Mouse (Mus musculus) forebrain, embryonic 10.5 days (tissue): ENCODE results near the gene Kit. TPM values are rescaled to one million over a fixed set of nuclear protein-coding genes. Genes with fewer than 3 reads are reported as not detected.

ENCODE experiments used
- DNase-seq: peaks from one replicate; pipeline ENCODE4 v3.0.0-alpha.2; 2017; ENCODE audit warnings: low spot score; ENCODE audit errors: extremely low spot score
- H3K27ac ChIP-seq: fragments of 300-500 bp; sonication (generic); 2 replicates; pipeline ENCODE4 v1.5.1; 2016; ENCODE audit warnings: mild to moderate bottlenecking
- H3K27me3 ChIP-seq: fragments of 300-500 bp; sonication (generic); 2 replicates; pipeline ENCODE4 v1.6.1; 2016; ENCODE audit warnings: mild to moderate bottlenecking; ENCODE audit not compliant: poor library complexity, severe bottlenecking
- H3K36me3 ChIP-seq: fragments of 300-500 bp; sonication (generic); replicated peaks from 2 replicates; pipeline ENCODE4 v1.6.1; 2016; ENCODE audit warnings: mild to moderate bottlenecking, moderate library complexity
- H3K4me1 ChIP-seq: fragments of 300-500 bp; sonication (generic); 2 replicates; pipeline ENCODE4 v1.6.1; 2016
- H3K4me3 ChIP-seq: fragments of 300-500 bp; sonication (generic); 2 replicates; pipeline ENCODE4 v1.5.1; 2016; ENCODE audit warnings: mild to moderate bottlenecking, moderate library complexity
- H3K9me3 ChIP-seq: fragments of 300-500 bp; sonication (generic); 2 replicates; pipeline ENCODE4 v1.6.1; 2016; ENCODE audit warnings: mild to moderate bottlenecking, moderate library complexity
- WGBS: fragments of 180-500 bp; shearing (Covaris S2); methylation state at CpG from one replicate; pipeline ENCODE4 v1.1.7; 2016; 5-methylcytosine and 5-hydroxymethylcytosine counted together
- polyA plus RNA-seq: library from polyadenylated mRNA; unstranded; fragments of >200 nt; fragmentation: Nextera tagmentation; extraction: Ambion mirVana; gene quantifications from 2 replicates; pipeline ENCODE4 v1.2.1, GENCODE M21; 2016

The Kit gene
- polyA plus RNA-seq, 1 experiment from 2014 or later: 20.6 TPM

- H3K27ac ChIP-seq: no peak overlapping the region
- 82% methylated on average over 12 of the region's 12 CpGs for WGBS
Observed at GRCm38 (mm10) chr5:75662466-75662865, 87.8 kb downstream of the Kit start.

GRCm38 (mm10) chr5:75663768-75664167, 89.1 kb downstream of the Kit start:
- peaks cover 12% of the 10 kb centered on the region for H3K4me1 ChIP-seq
- 93% methylated on average over 2 of the region's 2 CpGs for WGBS
- DNase-seq: no peak
- no peak overlapping the region for H3K4me3 ChIP-seq
- no peaks in the 10 kb centered on the region for H3K36me3 ChIP-seq
- 0 out of 2 replicates have a peak, but pooled peaks cover 3% of the 10 kb centered on the region for H3K9me3 ChIP-seq
- H3K27me3 ChIP-seq: no peaks in the 10 kb centered on the region
- H3K27ac ChIP-seq: no peak overlapping the region

More at GRCm38 (mm10) chr5:75662466-75662865, 87.8 kb downstream of the Kit start:
- DNase-seq: no peak
- Histone ChIP-seq H3K4me3 (no peak overlapping the region), H3K36me3 (no peaks in the 10 kb centered on the region), H3K4me1 (peaks cover 6% of the 10 kb centered on the region; the same call in 1 of the 2 replicates), H3K27me3 (no peaks in the 10 kb centered on the region), H3K9me3 (0 out of 2 replicates have a peak, but pooled peaks cover 3% of the 10 kb centered on the region)

GRCm38 (mm10) chr5:75667083-75667482, 92.4 kb downstream of the Kit start:
- H3K36me3 ChIP-seq: no peaks in the 10 kb centered on the region
- H3K27me3 ChIP-seq: no peaks in the 10 kb centered on the region
- no peak overlapping the region for H3K4me3 ChIP-seq
- no peak for DNase-seq
- H3K9me3 ChIP-seq: no peaks in the 10 kb centered on the region; the same call in 1 of the 2 replicates
- no peak overlapping the region for H3K27ac ChIP-seq
- WGBS: 76% methylated on average over 3 of the region's 3 CpGs
- peaks cover 12% of the 10 kb centered on the region for H3K4me1 ChIP-seq

GRCm38 (mm10) chr5:75671136-75671788, 96.5 kb downstream of the Kit start:
- no peak overlapping the region for H3K27ac ChIP-seq
- H3K36me3 ChIP-seq: no peaks in the 10 kb centered on the region
- no peaks in the 10 kb centered on the region; the same call in 1 of the 2 replicates for H3K9me3 ChIP-seq
- H3K4me3 ChIP-seq: no peak overlapping the region
- H3K27me3 ChIP-seq: no peaks in the 10 kb centered on the region
- peaks cover 7% of the 10 kb centered on the region for H3K4me1 ChIP-seq
- 87% methylated on average over 5 of the region's 5 CpGs for WGBS
- no peak for DNase-seq

- Histone ChIP-seq H3K27ac (no peak overlapping the region), H3K36me3 (no peaks in the 10 kb centered on the region), H3K4me1 (no peaks in the 10 kb centered on the region), H3K27me3 (no peaks in the 10 kb centered on the region), H3K4me3 (no peak overlapping the region), H3K9me3 (no peaks in the 10 kb centered on the region)
- no peak for DNase-seq
- 86% methylated on average over 3 of the region's 3 CpGs for WGBS
Observed at GRCm38 (mm10) chr5:75676024-75676423, 101.3 kb downstream of the Kit start.

GRCm38 (mm10) chr5:75679896-75680295, 105.2 kb downstream of the Kit start:
- H3K4me1 ChIP-seq: no peaks in the 10 kb centered on the region
- H3K36me3 ChIP-seq: no peaks in the 10 kb centered on the region
- no peak for DNase-seq
- H3K27me3 ChIP-seq: no peaks in the 10 kb centered on the region
- no peaks in the 10 kb centered on the region for H3K9me3 ChIP-seq
- 85% methylated on average over 3 of the region's 3 CpGs for WGBS
- H3K4me3 ChIP-seq: no peak overlapping the region
- H3K27ac ChIP-seq: no peak overlapping the region

GRCm38 (mm10) chr5:75695162-75695809, 120.6 kb downstream of the Kit start:
- H3K36me3 ChIP-seq: no peaks in the 10 kb centered on the region
- H3K4me3 ChIP-seq: no peak overlapping the region
- WGBS: 90% methylated on average over 12 of the region's 12 CpGs
- H3K4me1 ChIP-seq: peaks cover 10% of the 10 kb centered on the region; the same call in 1 of the 2 replicates
- H3K27me3 ChIP-seq: no peaks in the 10 kb centered on the region
- H3K9me3 ChIP-seq: no peaks in the 10 kb centered on the region
- H3K27ac ChIP-seq: no peak overlapping the region
- DNase-seq: no peak

GRCm38 (mm10) chr5:75696960-75697359, 122.2 kb downstream of the Kit start:
- no peaks in the 10 kb centered on the region for H3K36me3 ChIP-seq
- no peak overlapping the region for H3K4me3 ChIP-seq
- H3K9me3 ChIP-seq: no peaks in the 10 kb centered on the region
- H3K27ac ChIP-seq: no peak overlapping the region
- H3K27me3 ChIP-seq: no peaks in the 10 kb centered on the region
- WGBS: 66% methylated on average over 5 of the region's 5 CpGs
- H3K4me1 ChIP-seq: peaks cover 10% of the 10 kb centered on the region; the same call in 1 of the 2 replicates
- DNase-seq: no peak

GRCm38 (mm10) chr5:75698556-75698955, 123.8 kb downstream of the Kit start:
- Histone ChIP-seq H3K27ac (no peak overlapping the region), H3K27me3 (no peaks in the 10 kb centered on the region), H3K4me3 (no peak overlapping the region), H3K4me1 (peaks cover 10% of the 10 kb centered on the region; the same call in 1 of the 2 replicates), H3K36me3 (no peaks in the 10 kb centered on the region), H3K9me3 (no peaks in the 10 kb centered on the region)
- WGBS: 90% methylated on average over 8 of the region's 8 CpGs
- DNase-seq: no peak

GRCm38 (mm10) chr5:75699081-75699480, 124.4 kb downstream of the Kit start:
- H3K27ac ChIP-seq: no peak overlapping the region
- 89% methylated on average over 7 of the region's 7 CpGs for WGBS
- H3K4me1 ChIP-seq: peaks cover 10% of the 10 kb centered on the region; the same call in 1 of the 2 replicates
- no peaks in the 10 kb centered on the region for H3K27me3 ChIP-seq
- H3K9me3 ChIP-seq: no peaks in the 10 kb centered on the region
- H3K4me3 ChIP-seq: no peak overlapping the region
- H3K36me3 ChIP-seq: no peaks in the 10 kb centered on the region
- DNase-seq: no peak

GRCm38 (mm10) chr5:75699516-75699915, 124.8 kb downstream of the Kit start:
- 83% methylated on average over 9 of the region's 9 CpGs for WGBS

GRCm38 (mm10) chr5:75701662-75702061, 126.9 kb downstream of the Kit start:
- no peak for DNase-seq
- Histone ChIP-seq H3K27me3 (no peaks in the 10 kb centered on the region), H3K27ac (no peak overlapping the region), H3K36me3 (no peaks in the 10 kb centered on the region), H3K9me3 (no peaks in the 10 kb centered on the region), H3K4me3 (no peak overlapping the region), H3K4me1 (peaks cover 9% of the 10 kb centered on the region; the same call in 1 of the 2 replicates)
- WGBS: 93% methylated on average over 12 of the region's 12 CpGs

More at GRCm38 (mm10) chr5:75699516-75699915, 124.8 kb downstream of the Kit start:
- Histone ChIP-seq H3K27ac (no peak overlapping the region), H3K4me3 (no peak overlapping the region), H3K4me1 (peaks cover 10% of the 10 kb centered on the region; the same call in 1 of the 2 replicates), H3K27me3 (no peaks in the 10 kb centered on the region), H3K9me3 (no peaks in the 10 kb centered on the region), H3K36me3 (no peaks in the 10 kb centered on the region)
- DNase-seq: no peak

GRCm38 (mm10) chr5:75702080-75702479, 127.4 kb downstream of the Kit start:
- Histone ChIP-seq H3K4me1 (peaks cover 5% of the 10 kb centered on the region; the same call in 1 of the 2 replicates), H3K27me3 (no peaks in the 10 kb centered on the region), H3K9me3 (no peaks in the 10 kb centered on the region), H3K36me3 (no peaks in the 10 kb centered on the region), H3K27ac (no peak overlapping the region), H3K4me3 (no peak overlapping the region)
- WGBS: 94% methylated on average over 8 of the region's 8 CpGs
- no peak for DNase-seq
